Mouse (Mus musculus) E14TG2a.4 (cell line): ENCODE measurements around the gene Acad11.

Experiments
- H3K27me3 ChIP-seq: 2 replicates; pipeline ENCODE4 v1.6.1; 2014; ENCODE audit warnings: low read length, control low read depth; ENCODE audit not compliant: insufficient read depth
- H3K36me3 ChIP-seq: 2 replicates; pipeline ENCODE4 v1.6.1; 2014; ENCODE audit warnings: low read length, control low read depth; ENCODE audit not compliant: insufficient read depth
- H3K4me1 ChIP-seq: replicated peaks from 2 replicates; pipeline ENCODE4 v1.6.1; 2014; ENCODE audit warnings: low read depth, low read length, control low read depth
- H3K4me3 ChIP-seq: replicated peaks from 2 replicates; pipeline ENCODE4 v1.5.1; 2014; ENCODE audit warnings: mild to moderate bottlenecking, low read length
- H3K9me3 ChIP-seq: 2 replicates; pipeline ENCODE4 v1.6.1; 2014; ENCODE audit warnings: low read length, control low read depth
- CTCF ChIP-seq: conservative IDR thresholded peaks from 2 replicates; pipeline ENCODE4 v1.5.1; 2014; ENCODE audit warnings: low read length
- NANOG ChIP-seq: IDR thresholded peaks from 2 replicates; pipeline ENCODE4 v1.6.1; 2014; ENCODE audit warnings: borderline replicate concordance, low read length, mixed read lengths
- POU5F1 ChIP-seq: IDR thresholded peaks from 2 replicates; pipeline ENCODE4 v1.6.1; 2014; ENCODE audit warnings: low read length, borderline replicate concordance

The Acad11 gene

DNA sequence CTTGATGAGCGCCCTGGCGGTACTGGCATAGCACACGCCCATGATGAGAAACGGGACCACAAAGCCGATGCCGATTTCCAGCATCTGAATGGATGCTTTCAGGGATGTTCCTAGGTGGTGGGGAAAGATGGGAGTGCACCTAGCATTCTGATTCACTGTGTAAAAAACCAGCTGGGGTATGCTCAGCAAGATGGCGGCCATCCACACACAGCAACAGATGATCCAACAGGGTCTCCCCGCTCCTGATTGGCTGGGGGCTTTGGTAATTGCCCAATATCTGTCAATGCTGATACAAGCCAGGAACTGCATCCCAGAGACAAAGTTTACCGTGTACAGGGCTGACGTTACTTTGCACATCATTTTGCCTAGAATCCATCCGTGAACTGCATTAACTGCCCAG is 35.9 kb downstream of the Acad11 start:
- peaks cover 54% of the 10 kb centered on the region for H3K4me1 ChIP-seq
- no peaks in the 10 kb centered on the region for H3K9me3 ChIP-seq
- H3K36me3 ChIP-seq, result peaks cover 12% of the 10 kb centered on the region; the same call in 1 of the 2 replicates
- H3K4me3 ChIP-seq, result peak overlapping the region; percentile 65
- TF ChIP-seq CTCF, result no peak
- no peak for TF ChIP-seq POU5F1
- TF ChIP-seq NANOG, result no peak
- H3K27me3 ChIP-seq, result peaks cover 12% of the 10 kb centered on the region

DNA sequence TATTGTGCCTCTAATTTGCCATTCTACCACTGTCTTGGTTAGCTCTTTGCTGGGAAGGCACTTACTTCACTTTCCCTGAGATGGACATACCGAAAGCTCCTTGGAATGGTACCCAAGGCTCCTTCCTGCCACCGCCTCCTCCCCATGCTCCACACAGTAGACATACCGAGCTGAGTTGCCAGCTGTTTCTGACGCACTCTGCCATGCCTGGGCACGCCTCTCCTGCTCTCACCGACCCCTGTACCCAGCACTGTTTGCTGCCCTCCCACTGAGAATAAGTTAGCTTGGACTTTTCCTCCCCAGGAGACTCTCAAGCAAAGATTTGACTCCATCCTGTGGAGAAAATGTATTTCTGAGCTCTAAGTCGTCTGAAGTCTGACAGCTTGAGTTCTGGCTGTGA is 37.6 kb downstream of the Acad11 start:
- Histone ChIP-seq H3K9me3 (peaks cover 10% of the 10 kb centered on the region), H3K4me3 (no peak overlapping the region), H3K36me3 (0 out of 2 replicates have a peak, but pooled peaks cover under 1% of the 10 kb centered on the region), H3K4me1 (peaks cover 62% of the 10 kb centered on the region), H3K27me3 (peaks cover 14% of the 10 kb centered on the region)
- TF ChIP-seq POU5F1 (no peak), NANOG (no peak), CTCF (no peak)

DNA sequence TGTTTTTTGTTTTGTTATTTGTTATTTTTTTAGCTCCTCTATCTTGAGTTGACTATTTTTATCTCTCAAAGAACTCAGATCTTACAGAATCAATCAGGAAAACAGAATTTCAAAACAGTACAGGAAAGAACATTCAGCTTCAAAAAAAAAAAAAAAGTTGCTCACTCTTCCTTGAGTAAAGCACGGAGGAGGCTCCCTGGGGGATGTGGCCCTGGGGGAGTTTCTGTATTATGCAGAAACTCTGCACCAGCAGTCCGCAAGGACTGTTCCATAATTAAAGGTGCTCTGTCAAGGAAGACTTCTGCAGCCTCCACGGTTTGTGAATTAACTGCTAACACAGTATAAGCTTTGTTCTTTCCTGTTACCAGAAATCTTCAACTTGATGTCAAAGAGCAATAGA is 38.3 kb downstream of the Acad11 start:
- peaks cover 10% of the 10 kb centered on the region for H3K9me3 ChIP-seq
- TF ChIP-seq CTCF (no peak), NANOG (no peak)
- peaks cover 62% of the 10 kb centered on the region for H3K4me1 ChIP-seq
- peaks cover 16% of the 10 kb centered on the region for H3K27me3 ChIP-seq
- H3K4me3 ChIP-seq, result no peak overlapping the region
- H3K36me3 ChIP-seq, result no peaks in the 10 kb centered on the region

DNA sequence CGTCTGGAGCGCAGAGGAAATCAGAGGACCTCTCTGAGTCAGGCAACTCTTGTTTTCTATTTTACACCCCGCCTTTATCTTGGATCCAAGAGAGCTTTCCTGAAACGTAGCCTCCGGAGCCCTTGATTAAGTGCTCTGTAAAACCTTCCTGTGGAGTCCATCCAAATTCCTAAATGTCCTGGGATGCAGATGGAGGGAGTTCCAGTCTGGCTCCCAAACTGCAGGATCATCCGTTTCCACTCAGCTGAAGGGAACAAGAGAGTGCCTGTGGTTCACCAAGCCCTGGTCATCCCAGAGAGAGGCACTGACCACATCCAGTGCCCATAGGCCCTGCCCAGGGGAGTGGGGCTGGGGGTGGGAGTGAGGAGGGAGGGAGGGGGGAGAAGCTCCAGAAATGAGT is 39.1 kb downstream of the Acad11 start:
- Histone ChIP-seq H3K4me3 (peak overlapping the region; percentile 29; the same call in 1 of the 2 replicates), H3K36me3 (no peaks in the 10 kb centered on the region), H3K9me3 (peaks cover 10% of the 10 kb centered on the region), H3K4me1 (peaks cover 62% of the 10 kb centered on the region), H3K27me3 (peaks cover 16% of the 10 kb centered on the region)
- TF ChIP-seq POU5F1 (no peak), NANOG (no peak), CTCF (no peak)

DNA sequence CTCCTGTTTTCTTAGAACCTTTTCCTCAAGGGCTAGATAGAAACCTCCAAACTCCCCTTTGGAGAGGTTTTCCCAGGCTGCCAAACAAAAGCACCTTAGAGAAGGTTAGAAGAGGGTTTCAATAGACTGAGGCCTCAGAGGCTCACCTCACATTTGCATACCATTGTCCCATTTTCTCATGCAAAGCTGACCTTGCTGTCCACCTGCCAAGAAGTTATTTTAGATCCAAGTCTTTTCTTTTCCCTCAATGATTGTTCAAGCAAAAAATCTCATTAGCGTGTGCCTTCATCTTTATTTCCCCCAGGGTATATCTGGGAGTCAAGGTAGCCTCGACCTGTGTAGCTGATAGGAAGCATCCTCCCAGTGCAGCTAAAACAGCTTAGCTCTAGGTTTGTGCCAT is 39.7 kb downstream of the Acad11 start:
- H3K4me3 ChIP-seq, result peak overlapping the region; percentile 7
- H3K36me3 ChIP-seq, result no peaks in the 10 kb centered on the region
- H3K9me3 ChIP-seq, result peaks cover 10% of the 10 kb centered on the region
- H3K4me1 ChIP-seq, result peaks cover 62% of the 10 kb centered on the region
- peaks cover 16% of the 10 kb centered on the region for H3K27me3 ChIP-seq
- TF ChIP-seq POU5F1, result peak; percentile 85; the same call in 1 of the 2 replicates
- no peak for TF ChIP-seq CTCF

DNA sequence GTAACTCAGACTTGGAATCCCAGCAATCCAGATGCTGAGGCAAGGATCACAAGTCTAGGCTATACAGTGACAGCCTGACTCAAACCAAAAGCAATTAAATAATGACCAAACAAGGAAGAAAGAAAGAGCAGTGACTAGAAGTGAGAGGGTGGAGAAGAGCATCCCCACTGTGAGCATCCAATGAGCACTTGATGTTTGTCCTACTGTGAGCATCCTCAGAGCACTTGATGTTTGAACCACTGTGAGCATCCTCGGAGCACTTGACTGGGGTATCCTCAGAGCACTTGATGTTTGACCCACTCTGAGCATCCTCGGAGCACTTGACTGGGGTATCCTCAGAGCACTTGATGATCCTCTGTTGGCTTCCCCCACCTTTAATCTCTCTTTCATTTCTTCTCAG is 41.8 kb downstream of the Acad11 start:
- TF ChIP-seq POU5F1, result no peak
- TF ChIP-seq NANOG, result peak; percentile 73
- TF ChIP-seq CTCF, result no peak
- H3K9me3 ChIP-seq, result peaks cover 10% of the 10 kb centered on the region
- H3K27me3 ChIP-seq, result peaks cover 17% of the 10 kb centered on the region

DNA sequence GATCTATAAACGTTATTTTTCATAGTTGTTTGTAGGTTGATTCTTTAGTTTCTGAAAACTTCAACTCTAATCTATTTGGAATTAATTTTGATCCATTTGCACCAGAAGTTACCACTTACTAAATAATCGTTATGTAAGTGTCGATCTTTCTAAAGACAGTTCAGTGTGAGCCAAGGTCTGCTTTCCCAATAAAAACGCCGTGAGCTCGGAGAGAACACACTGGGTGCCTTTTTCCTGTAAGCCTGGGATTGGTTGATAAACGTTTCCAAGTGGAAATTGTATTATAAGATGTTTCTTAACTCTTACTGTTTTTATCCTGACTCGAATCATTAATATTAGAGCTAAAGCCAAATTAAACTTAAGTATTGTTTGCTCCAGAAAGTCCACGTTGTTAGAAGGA is 43.8 kb downstream of the Acad11 start:
- no peak for TF ChIP-seq CTCF
- TF ChIP-seq NANOG, result no peak
- TF ChIP-seq POU5F1, result no peak

More for the DNA sequence above, 41.8 kb downstream of the Acad11 start:
- Histone ChIP-seq H3K36me3 (no peaks in the 10 kb centered on the region), H3K4me1 (peaks cover 46% of the 10 kb centered on the region), H3K4me3 (no peak overlapping the region)

DNA sequence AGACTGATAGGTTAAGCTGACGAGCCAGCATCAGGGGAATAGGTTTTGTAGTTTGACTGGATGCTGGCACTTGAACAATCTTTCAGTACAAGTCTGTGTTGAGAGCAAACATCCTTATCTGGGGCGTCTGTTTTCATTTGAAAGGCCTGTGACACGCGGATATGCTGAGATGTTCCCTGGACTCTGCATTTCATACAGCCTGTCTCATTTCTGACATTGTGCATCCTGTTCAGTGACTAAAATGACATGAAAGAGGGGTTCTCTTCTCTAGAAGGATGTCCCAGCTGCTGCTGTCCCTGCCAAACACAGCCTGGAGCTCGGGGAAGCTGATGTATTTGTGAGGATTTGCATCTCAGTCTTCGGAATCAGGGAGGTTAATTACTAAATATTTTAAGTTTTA is 44.3 kb downstream of the Acad11 start:
- Histone ChIP-seq H3K27me3 (peaks cover 7% of the 10 kb centered on the region), H3K4me3 (no peak overlapping the region), H3K36me3 (no peaks in the 10 kb centered on the region), H3K4me1 (peaks cover 24% of the 10 kb centered on the region), H3K9me3 (peaks cover 22% of the 10 kb centered on the region)
- TF ChIP-seq CTCF, result no peak
- TF ChIP-seq POU5F1, result no peak
- TF ChIP-seq NANOG, result no peak

More for the DNA sequence above, 43.8 kb downstream of the Acad11 start:
- peaks cover 30% of the 10 kb centered on the region for H3K4me1 ChIP-seq
- peaks cover 20% of the 10 kb centered on the region for H3K9me3 ChIP-seq
- peaks cover 7% of the 10 kb centered on the region for H3K27me3 ChIP-seq
- H3K4me3 ChIP-seq, result no peak overlapping the region
- H3K36me3 ChIP-seq, result no peaks in the 10 kb centered on the region

DNA sequence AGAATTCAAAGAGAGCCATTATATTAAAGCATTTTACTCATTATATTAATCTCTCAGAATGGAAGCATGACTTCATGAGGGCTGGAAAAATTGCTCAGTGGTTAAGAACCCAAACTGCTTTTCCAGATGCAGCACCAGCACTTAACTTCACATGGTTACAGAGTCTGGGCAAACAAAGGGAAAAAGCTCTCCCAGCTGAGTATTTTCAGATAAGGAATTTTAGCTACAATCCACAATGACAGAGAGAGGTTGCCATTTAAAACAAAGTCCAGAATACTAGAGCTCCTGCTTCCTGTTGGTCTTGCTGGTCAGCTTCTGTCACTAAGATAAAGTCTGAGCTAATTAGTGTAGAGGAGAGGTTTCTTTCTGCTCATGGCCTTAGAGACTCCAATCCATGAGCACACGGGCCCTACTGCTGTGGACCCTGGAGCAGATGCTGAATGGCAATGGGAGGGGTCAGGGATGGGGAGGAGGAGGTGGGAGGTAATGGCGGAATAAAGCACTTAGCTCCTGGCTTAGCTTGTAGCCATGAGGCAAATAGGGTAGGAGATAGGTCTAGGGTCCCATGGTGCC is 45.5 kb downstream of the Acad11 start:
- H3K36me3 ChIP-seq, result no peaks in the 10 kb centered on the region
- peaks cover 22% of the 10 kb centered on the region for H3K9me3 ChIP-seq
- no peak for TF ChIP-seq NANOG
- TF ChIP-seq CTCF, result no peak
- TF ChIP-seq POU5F1, result no peak
- no peak overlapping the region for H3K4me3 ChIP-seq
- H3K27me3 ChIP-seq, result peaks cover 7% of the 10 kb centered on the region
- H3K4me1 ChIP-seq, result peaks cover 13% of the 10 kb centered on the region

DNA sequence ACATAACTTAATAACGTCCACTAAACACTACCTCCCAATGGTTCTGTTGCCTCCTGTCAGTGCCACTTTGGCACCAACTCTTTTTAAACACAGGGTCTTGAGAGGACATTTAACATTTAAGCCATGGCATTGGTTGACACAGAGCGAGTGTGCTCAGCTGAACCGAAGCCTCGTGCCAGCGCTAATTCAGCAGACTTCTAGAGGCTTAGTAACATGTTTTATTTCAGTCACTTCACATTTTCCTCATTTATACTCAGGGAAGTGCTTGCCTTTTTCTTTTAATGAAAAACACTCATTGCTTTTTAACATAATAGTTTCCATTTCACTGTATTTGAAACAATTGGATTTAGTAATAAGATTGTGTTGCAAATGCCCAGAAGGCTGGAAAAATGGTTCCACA is 46.0 kb downstream of the Acad11 start:
- no peak for TF ChIP-seq CTCF
- no peak for TF ChIP-seq POU5F1
- no peak for TF ChIP-seq NANOG
- peaks cover 7% of the 10 kb centered on the region for H3K27me3 ChIP-seq
- H3K4me1 ChIP-seq, result peaks cover 8% of the 10 kb centered on the region
- H3K36me3 ChIP-seq, result no peaks in the 10 kb centered on the region
- H3K4me3 ChIP-seq, result no peak overlapping the region
- peaks cover 22% of the 10 kb centered on the region for H3K9me3 ChIP-seq
